Mouse (Mus musculus): ENCODE data around the gene Pde9a.

- TF ChIP-seq CTCF (IDR thresholded peaks at IDR 0.05; ENCODE audit: insufficient read depth, low read depth, low read length) (no peak), POLR2A (IDR thresholded peaks at IDR 0.05; ENCODE audit: insufficient read depth, low read depth, low read length) (no peak)
Measured at GRCm38 (mm10) chr17:31506282-31506681, 120.3 kb downstream of the Pde9a start.
